Mouse (Mus musculus) CH12F3 (cell line): ENCODE results near the gene Gse1.

Source experiments
- in situ Hi-C: fragments of 300-500 bp; cut with MboI; formaldehyde crosslinking; loops from 2 replicates; pipeline ENCODE4 v1.14.3; 2020; ENCODE audit warnings: low sequenced_read_pairs

Gse1 gene

GRCm38 (mm10) chr8:120585521-120585920 is 357.3 kb downstream of the Gse1 start:
- in situ Hi-C loops = no loop called here

GRCm38 (mm10) chr8:120588908-120589771 is 360.9 kb downstream of the Gse1 start, which contains the start of gene Gins2:
Gene Gins2, minus strand, starts transcription at chr8:120589304.
- in situ Hi-C loops = no loop called here

- in situ Hi-C loops = no loop called here
These were observed 361.7 kb downstream of the Gse1 start for GRCm38 (mm10) chr8:120589921-120590320.

GRCm38 (mm10) chr8:120591587-120592292 is 363.5 kb downstream of the Gse1 start:
- in situ Hi-C loops = no loop called here

GRCm38 (mm10) chr8:120594571-120594970 is 366.3 kb downstream of the Gse1 start:
- in situ Hi-C loops = no loop called here

GRCm38 (mm10) chr8:120595963-120596362 is 367.7 kb downstream of the Gse1 start:
- in situ Hi-C loops = no loop called here

- in situ Hi-C loops = no loop called here
These were observed 370.3 kb downstream of the Gse1 start for GRCm38 (mm10) chr8:120598579-120598978.

- in situ Hi-C loops = no loop called here
These were observed 371.2 kb downstream of the Gse1 start for GRCm38 (mm10) chr8:120599504-120599903.

- in situ Hi-C loops = no loop called here
These were observed 374.4 kb downstream of the Gse1 start for GRCm38 (mm10) chr8:120602672-120603071.

- in situ Hi-C loops = no loop called here
These were observed 379.2 kb downstream of the Gse1 start for GRCm38 (mm10) chr8:120607460-120607859.

- in situ Hi-C loops = no loop called here
These were observed 379.6 kb downstream of the Gse1 start for GRCm38 (mm10) chr8:120607885-120608284.

GRCm38 (mm10) chr8:120610824-120611223 is 382.6 kb downstream of the Gse1 start:
- in situ Hi-C loops = no loop called here

- in situ Hi-C loops = no loop called here
These were observed 386.2 kb downstream of the Gse1 start for GRCm38 (mm10) chr8:120614491-120614890.

GRCm38 (mm10) chr8:120616663-120617626 is 388.7 kb downstream of the Gse1 start:
- in situ Hi-C loops = no loop called here

- in situ Hi-C loops = no loop called here
These were observed 389.9 kb downstream of the Gse1 start for GRCm38 (mm10) chr8:120618110-120618509.

GRCm38 (mm10) chr8:120619235-120620180 is 391.3 kb downstream of the Gse1 start:
- in situ Hi-C loops = no loop called here

GRCm38 (mm10) chr8:120620441-120620840 is 392.2 kb downstream of the Gse1 start:
- in situ Hi-C loops = no loop called here

GRCm38 (mm10) chr8:120622161-120622560 is 393.9 kb downstream of the Gse1 start:
- in situ Hi-C loops = no loop called here

GRCm38 (mm10) chr8:120623608-120624007 is 395.4 kb downstream of the Gse1 start:
- in situ Hi-C loops = no loop called here

- in situ Hi-C loops = no loop called here
These were observed 398.2 kb downstream of the Gse1 start for GRCm38 (mm10) chr8:120626461-120626860.
